Mouse (Mus musculus) hindbrain, embryonic 11.5 days (tissue): ENCODE measurements at regions not wholly inside any gene's neighbourhood (a gene's known extent, or its start where the extent isn't known, plus 50 kb on each side); places are given as distances from the start of the nearest gene placed in this dataset.

Experiments used
- ATAC-seq: fragments of 200-750 bp; cut with Nextera tagmentation; 2 replicates; pipeline ENCODE4 v1.8.0; 2017; ENCODE audit warnings: mild to moderate bottlenecking, moderate TSS enrichment, moderate library complexity; ENCODE audit not compliant: low FRiP score
- DNase-seq: peaks from one replicate; pipeline ENCODE4 v3.0.0-alpha.2; 2015; ENCODE audit warnings: low spot score
- H3K27ac ChIP-seq: fragments of 300-500 bp; sonication (generic); 2 replicates; pipeline ENCODE4 v1.5.1; 2014; ENCODE audit warnings: mild to moderate bottlenecking, low read depth, low read length
- H3K27me3 ChIP-seq: fragments of 300-500 bp; sonication (generic); 2 replicates; pipeline ENCODE4 v1.6.1; 2014; ENCODE audit warnings: mild to moderate bottlenecking, low read length, moderate library complexity, mixed read lengths; ENCODE audit not compliant: control insufficient read depth, insufficient read depth
- H3K36me3 ChIP-seq: fragments of 300-500 bp; sonication (generic); 2 replicates; pipeline ENCODE4 v1.6.1; 2014; ENCODE audit warnings: mild to moderate bottlenecking, low read length, moderate library complexity, mixed read lengths; ENCODE audit not compliant: control insufficient read depth, insufficient read depth
- H3K4me1 ChIP-seq: fragments of 300-500 bp; sonication (generic); replicated peaks from 2 replicates; pipeline ENCODE4 v1.6.1; 2014; ENCODE audit warnings: low read length, mixed read lengths; ENCODE audit not compliant: control insufficient read depth, insufficient read depth
- H3K4me2 ChIP-seq: fragments of 300-500 bp; sonication (generic); replicated peaks from 2 replicates; pipeline ENCODE4 v1.6.1; 2014; ENCODE audit warnings: mild to moderate bottlenecking, low read depth, low read length
- H3K4me3 ChIP-seq: fragments of 300-500 bp; sonication (generic); 2 replicates; pipeline ENCODE4 v1.5.1; 2014; ENCODE audit warnings: low read depth, low read length
- H3K9ac ChIP-seq: fragments of 300-500 bp; sonication (generic); 2 replicates; pipeline ENCODE4 v1.6.1; 2014; ENCODE audit warnings: low read depth, low read length
- H3K9me3 ChIP-seq: fragments of 300-500 bp; sonication (generic); 2 replicates; pipeline ENCODE4 v1.6.1; 2016; ENCODE audit warnings: low read length; ENCODE audit not compliant: control insufficient read depth
- WGBS: fragments of 180-500 bp; shearing (Covaris S2); extraction: QIAGEN DNeasy Blood & Tissue Kit; methylation state at CpG from one replicate; pipeline ENCODE4 v1.1.7; 2014; 5-methylcytosine and 5-hydroxymethylcytosine counted together

GRCm38 (mm10) chr17:16311914-16312313, 481.1 kb upstream of the Rgmb start:
- Histone ChIP-seq H3K4me1 (no peaks in the 10 kb centered on the region), H3K36me3 (no peaks in the 10 kb centered on the region), H3K9me3 (no peaks in the 10 kb centered on the region), H3K4me2 (no peak overlapping the region), H3K27ac (no peak overlapping the region), H3K27me3 (no peaks in the 10 kb centered on the region), H3K4me3 (no peak overlapping the region), H3K9ac (no peak overlapping the region)
- ATAC-seq (peak; percentile 68), DNase-seq (no peak)
- whole genome bisulfite sequencing = 82% methylated on average over 3 of the region's 3 CpGs

- Histone ChIP-seq H3K4me1 (no peaks in the 10 kb centered on the region), H3K9me3 (no peaks in the 10 kb centered on the region), H3K27me3 (no peaks in the 10 kb centered on the region), H3K4me3 (no peak overlapping the region), H3K9ac (no peak overlapping the region), H3K27ac (no peak overlapping the region), H3K36me3 (no peaks in the 10 kb centered on the region), H3K4me2 (no peak overlapping the region)
- DNase-seq (peak; percentile 3), ATAC-seq (peak; percentile 88)
- 79% methylated on average over 9 of the region's 9 CpGs for WGBS
These were observed 480.5 kb upstream of the Rgmb start for GRCm38 (mm10) chr17:16311196-16311873.

- no peak overlapping the region for H3K27ac ChIP-seq
- H3K9ac ChIP-seq = no peak overlapping the region
- no peak overlapping the region for H3K4me2 ChIP-seq
- H3K4me3 ChIP-seq = no peak overlapping the region
- H3K27me3 ChIP-seq = no peaks in the 10 kb centered on the region
- H3K36me3 ChIP-seq = no peaks in the 10 kb centered on the region
- no peak for DNase-seq
- no peak for ATAC-seq
- no peaks in the 10 kb centered on the region for H3K4me1 ChIP-seq
- 56% methylated on average over 2 of the region's 2 CpGs for WGBS
- H3K9me3 ChIP-seq = no peaks in the 10 kb centered on the region
These were observed 470.9 kb upstream of the Rgmb start for GRCm38 (mm10) chr17:16301776-16302175.

- ATAC-seq (no peak), DNase-seq (no peak)
- Histone ChIP-seq H3K4me1 (no peaks in the 10 kb centered on the region), H3K9ac (no peak overlapping the region), H3K4me3 (no peak overlapping the region), H3K9me3 (no peaks in the 10 kb centered on the region), H3K36me3 (no peaks in the 10 kb centered on the region), H3K27ac (no peak overlapping the region), H3K27me3 (no peaks in the 10 kb centered on the region), H3K4me2 (no peak overlapping the region)
These were observed 467.7 kb upstream of the Rgmb start for GRCm38 (mm10) chr17:16298553-16298952.
